Mouse (Mus musculus): Measurements from ENCODE around the gene Evi5. TPM values are rescaled to one million over a fixed set of nuclear protein-coding genes. Genes with fewer than 3 reads are reported as not detected.

The Evi5 gene
- polyA plus RNA-seq, 1 experiment from 2014 or later, result 58.5 TPM

GRCm38 (mm10) chr5:107866127-107867126, 8.5 kb downstream of the Evi5 start:
- no peak overlapping the region for H3K4me3 ChIP-seq (ENCODE audit: low read depth, low read length)
- H3K27ac ChIP-seq (replicated peaks; ENCODE audit: low read depth, low read length), result no peak overlapping the region
- DNase-seq (ENCODE audit: low spot score) (peak; percentile 15), ATAC-seq (ENCODE audit: low read depth) (no peak)
- peaks cover 4% of the 10 kb centered on the region; the same call in 1 of the 2 replicates for H3K4me1 ChIP-seq (ENCODE audit: control insufficient read depth, insufficient read depth, low read length)
- WGBS, result 53% methylated on average over 2 of the region's 2 CpGs
- no peaks in the 10 kb centered on the region for H3K27me3 ChIP-seq (replicated peaks; ENCODE audit: control insufficient read depth, insufficient read depth, low read length)
- H3K9ac ChIP-seq (ENCODE audit: low read depth, low read length), result no peak overlapping the region
- no peaks in the 10 kb centered on the region for H3K36me3 ChIP-seq (ENCODE audit: control insufficient read depth, insufficient read depth, low read length)
- H3K4me2 ChIP-seq (ENCODE audit: low read depth, low read length), result no peak overlapping the region
- no peaks in the 10 kb centered on the region for H3K9me3 ChIP-seq (ENCODE audit: control insufficient read depth, low read length)

- WGBS, result 77% methylated on average over 3 of the region's 3 CpGs
- no peak overlapping the region for H3K4me2 ChIP-seq (ENCODE audit: low read depth, low read length)
- H3K27me3 ChIP-seq (replicated peaks; ENCODE audit: control insufficient read depth, insufficient read depth, low read length), result no peaks in the 10 kb centered on the region
- no peak overlapping the region for H3K27ac ChIP-seq (replicated peaks; ENCODE audit: low read depth, low read length)
- H3K9ac ChIP-seq (ENCODE audit: low read depth, low read length), result no peak overlapping the region
- H3K36me3 ChIP-seq (ENCODE audit: control insufficient read depth, insufficient read depth, low read length), result no peaks in the 10 kb centered on the region
- no peak for ATAC-seq (ENCODE audit: low read depth)
- no peak overlapping the region for H3K4me3 ChIP-seq (ENCODE audit: low read depth, low read length)
- no peaks in the 10 kb centered on the region for H3K9me3 ChIP-seq (ENCODE audit: control insufficient read depth, low read length)
- no peak for DNase-seq (ENCODE audit: low spot score)
- peaks cover 4% of the 10 kb centered on the region; the same call in 1 of the 2 replicates for H3K4me1 ChIP-seq (ENCODE audit: control insufficient read depth, insufficient read depth, low read length)
Observed at GRCm38 (mm10) chr5:107863971-107864370, 10.9 kb downstream of the Evi5 start.

- no peaks in the 10 kb centered on the region for H3K36me3 ChIP-seq (ENCODE audit: control insufficient read depth, insufficient read depth, low read length)
Observed at GRCm38 (mm10) chr5:107858963-107859362, 15.9 kb downstream of the Evi5 start.

GRCm38 (mm10) chr5:107855546-107855945, 19.4 kb downstream of the Evi5 start:
- ATAC-seq (ENCODE audit: low read depth) (no peak), DNase-seq (ENCODE audit: low spot score) (no peak)
- Histone ChIP-seq H3K9me3 (ENCODE audit: control insufficient read depth, low read length) (no peaks in the 10 kb centered on the region), H3K36me3 (ENCODE audit: control insufficient read depth, insufficient read depth, low read length) (no peaks in the 10 kb centered on the region), H3K27ac (replicated peaks; ENCODE audit: low read depth, low read length) (no peak overlapping the region), H3K4me1 (ENCODE audit: control insufficient read depth, insufficient read depth, low read length) (peaks cover 4% of the 10 kb centered on the region; the same call in 1 of the 2 replicates), H3K4me3 (ENCODE audit: low read depth, low read length) (no peak overlapping the region), H3K4me2 (ENCODE audit: low read depth, low read length) (no peak overlapping the region), H3K27me3 (replicated peaks; ENCODE audit: control insufficient read depth, insufficient read depth, low read length) (no peaks in the 10 kb centered on the region), H3K9ac (ENCODE audit: low read depth, low read length) (no peak overlapping the region)
- WGBS, result 81% methylated on average over 2 of the region's 2 CpGs

More at GRCm38 (mm10) chr5:107858963-107859362, 15.9 kb downstream of the Evi5 start:
- no peak for DNase-seq (ENCODE audit: low spot score)
- no peak for ATAC-seq (ENCODE audit: low read depth)
- no peak overlapping the region for H3K4me3 ChIP-seq (ENCODE audit: low read depth, low read length)
- no peaks in the 10 kb centered on the region for H3K9me3 ChIP-seq (ENCODE audit: control insufficient read depth, low read length)
- 42% methylated on average over 2 of the region's 2 CpGs for WGBS
- H3K27me3 ChIP-seq (replicated peaks; ENCODE audit: control insufficient read depth, insufficient read depth, low read length), result no peaks in the 10 kb centered on the region
- H3K27ac ChIP-seq (replicated peaks; ENCODE audit: low read depth, low read length), result no peak overlapping the region
- H3K9ac ChIP-seq (ENCODE audit: low read depth, low read length), result no peak overlapping the region
- H3K4me1 ChIP-seq (ENCODE audit: control insufficient read depth, insufficient read depth, low read length), result 0 out of 2 replicates have a peak, but pooled peaks cover under 1% of the 10 kb centered on the region
- no peak overlapping the region for H3K4me2 ChIP-seq (ENCODE audit: low read depth, low read length)

- Histone ChIP-seq H3K4me1 (ENCODE audit: control insufficient read depth, insufficient read depth, low read length) (peaks cover 4% of the 10 kb centered on the region; the same call in 1 of the 2 replicates), H3K27ac (replicated peaks; ENCODE audit: low read depth, low read length) (no peak overlapping the region), H3K9ac (ENCODE audit: low read depth, low read length) (no peak overlapping the region), H3K4me3 (ENCODE audit: low read depth, low read length) (no peak overlapping the region), H3K36me3 (ENCODE audit: control insufficient read depth, insufficient read depth, low read length) (no peaks in the 10 kb centered on the region), H3K27me3 (replicated peaks; ENCODE audit: control insufficient read depth, insufficient read depth, low read length) (no peaks in the 10 kb centered on the region), H3K9me3 (ENCODE audit: control insufficient read depth, low read length) (no peaks in the 10 kb centered on the region), H3K4me2 (ENCODE audit: low read depth, low read length) (no peak overlapping the region)
- no peak for ATAC-seq (ENCODE audit: low read depth)
- no peak for DNase-seq (ENCODE audit: low spot score)
- WGBS, result 76% methylated on average over 3 of the region's 3 CpGs
Observed at GRCm38 (mm10) chr5:107854556-107854955, 20.4 kb downstream of the Evi5 start.

GRCm38 (mm10) chr5:107853807-107854206, 21.1 kb downstream of the Evi5 start:
- peak overlapping the region; percentile 44; the same call in 1 of the 2 replicates for H3K27ac ChIP-seq (replicated peaks; ENCODE audit: low read depth, low read length)
- peaks cover 4% of the 10 kb centered on the region; the same call in 1 of the 2 replicates for H3K4me1 ChIP-seq (ENCODE audit: control insufficient read depth, insufficient read depth, low read length)
- H3K4me3 ChIP-seq (ENCODE audit: low read depth, low read length), result no peak overlapping the region
- H3K9ac ChIP-seq (ENCODE audit: low read depth, low read length), result no peak overlapping the region
- H3K36me3 ChIP-seq (ENCODE audit: control insufficient read depth, insufficient read depth, low read length), result no peaks in the 10 kb centered on the region
- H3K4me2 ChIP-seq (ENCODE audit: low read depth, low read length), result no peak overlapping the region
- 26% methylated on average over 6 of the region's 6 CpGs for WGBS
- no peaks in the 10 kb centered on the region for H3K27me3 ChIP-seq (replicated peaks; ENCODE audit: control insufficient read depth, insufficient read depth, low read length)
- DNase-seq (ENCODE audit: low spot score), result peak; percentile 69
- H3K9me3 ChIP-seq (ENCODE audit: control insufficient read depth, low read length), result no peaks in the 10 kb centered on the region
- no peak; the same call in 1 of the 2 replicates for ATAC-seq (ENCODE audit: low read depth)

- no peak for ATAC-seq (ENCODE audit: low read depth)
Observed at GRCm38 (mm10) chr5:107848964-107849363, 25.9 kb downstream of the Evi5 start.

GRCm38 (mm10) chr5:107847817-107848216, 27.1 kb downstream of the Evi5 start:
- Histone ChIP-seq H3K4me3 (ENCODE audit: low read depth, low read length) (no peak overlapping the region), H3K27ac (replicated peaks; ENCODE audit: low read depth, low read length) (no peak overlapping the region), H3K27me3 (replicated peaks; ENCODE audit: control insufficient read depth, insufficient read depth, low read length) (no peaks in the 10 kb centered on the region), H3K4me1 (ENCODE audit: control insufficient read depth, insufficient read depth, low read length) (no peaks in the 10 kb centered on the region), H3K36me3 (ENCODE audit: control insufficient read depth, insufficient read depth, low read length) (no peaks in the 10 kb centered on the region), H3K4me2 (ENCODE audit: low read depth, low read length) (no peak overlapping the region), H3K9me3 (ENCODE audit: control insufficient read depth, low read length) (no peaks in the 10 kb centered on the region), H3K9ac (ENCODE audit: low read depth, low read length) (no peak overlapping the region)
- WGBS, result 79% methylated on average over 2 of the region's 2 CpGs
- DNase-seq (ENCODE audit: low spot score) (no peak), ATAC-seq (ENCODE audit: low read depth) (no peak)

More at GRCm38 (mm10) chr5:107848964-107849363, 25.9 kb downstream of the Evi5 start:
- no peak overlapping the region for H3K4me3 ChIP-seq (ENCODE audit: low read depth, low read length)
- no peaks in the 10 kb centered on the region for H3K9me3 ChIP-seq (ENCODE audit: control insufficient read depth, low read length)
- no peak overlapping the region for H3K9ac ChIP-seq (ENCODE audit: low read depth, low read length)
- no peaks in the 10 kb centered on the region for H3K36me3 ChIP-seq (ENCODE audit: control insufficient read depth, insufficient read depth, low read length)
- peaks cover 3% of the 10 kb centered on the region; the same call in 1 of the 2 replicates for H3K4me1 ChIP-seq (ENCODE audit: control insufficient read depth, insufficient read depth, low read length)
- H3K4me2 ChIP-seq (ENCODE audit: low read depth, low read length), result no peak overlapping the region
- no peaks in the 10 kb centered on the region for H3K27me3 ChIP-seq (replicated peaks; ENCODE audit: control insufficient read depth, insufficient read depth, low read length)
- DNase-seq (ENCODE audit: low spot score), result no peak
- no peak overlapping the region for H3K27ac ChIP-seq (replicated peaks; ENCODE audit: low read depth, low read length)
- 90% methylated on average over 4 of the region's 4 CpGs for WGBS

Measured in embryonic facial prominence, embryonic 14.5 days (tissue).